Mouse (Mus musculus): ENCODE results near the gene Mlycd. TPM values are rescaled to one million over a fixed set of nuclear protein-coding genes. Genes with fewer than 3 reads are reported as not detected.

Gene Mlycd
- polyA plus RNA-seq, 1 experiment from 2014 or later: 16.1 TPM

GRCm38 (mm10) chr8:119398558-119398957 is 3.9 kb downstream of the Mlycd start:
- peaks cover 2% of the 10 kb centered on the region; the same call in 1 of the 2 replicates for H3K27me3 ChIP-seq (ENCODE audit: control insufficient read depth, insufficient read depth, low read length)
- H3K9ac ChIP-seq (replicated peaks; ENCODE audit: low read depth, low read length): no peak overlapping the region
- peaks cover 10% of the 10 kb centered on the region; the same call in 1 of the 2 replicates for H3K4me1 ChIP-seq (ENCODE audit: control insufficient read depth, insufficient read depth, low read length)
- no peak for ATAC-seq (ENCODE audit: low read depth)
- H3K27ac ChIP-seq (ENCODE audit: low read depth, low read length): no peak overlapping the region
- peaks cover 2% of the 10 kb centered on the region; the same call in 1 of the 2 replicates for H3K36me3 ChIP-seq (ENCODE audit: control insufficient read depth, insufficient read depth, low read length)
- H3K4me2 ChIP-seq (ENCODE audit: low read depth, low read length): no peak overlapping the region
- H3K9me3 ChIP-seq (ENCODE audit: control insufficient read depth, low read length): no peaks in the 10 kb centered on the region
- WGBS: 87% methylated on average over 9 of the region's 9 CpGs
- H3K4me3 ChIP-seq (ENCODE audit: low read depth, low read length): no peak overlapping the region

GRCm38 (mm10) chr8:119399255-119399654 is 4.6 kb downstream of the Mlycd start:
- no peak overlapping the region for H3K9ac ChIP-seq (replicated peaks; ENCODE audit: low read depth, low read length)
- H3K36me3 ChIP-seq (ENCODE audit: control insufficient read depth, insufficient read depth, low read length): peaks cover 3% of the 10 kb centered on the region; the same call in 1 of the 2 replicates
- H3K9me3 ChIP-seq (ENCODE audit: control insufficient read depth, low read length): no peaks in the 10 kb centered on the region
- no peak overlapping the region for H3K4me2 ChIP-seq (ENCODE audit: low read depth, low read length)
- H3K27me3 ChIP-seq (ENCODE audit: control insufficient read depth, insufficient read depth, low read length): peaks cover 2% of the 10 kb centered on the region; the same call in 1 of the 2 replicates
- no peak for ATAC-seq (ENCODE audit: low read depth)
- H3K27ac ChIP-seq (ENCODE audit: low read depth, low read length): no peak overlapping the region
- WGBS: 65% methylated on average over 6 of the region's 6 CpGs
- peaks cover 7% of the 10 kb centered on the region; the same call in 1 of the 2 replicates for H3K4me1 ChIP-seq (ENCODE audit: control insufficient read depth, insufficient read depth, low read length)
- no peak overlapping the region for H3K4me3 ChIP-seq (ENCODE audit: low read depth, low read length)

GRCm38 (mm10) chr8:119400122-119400671 is 5.5 kb downstream of the Mlycd start:
- ATAC-seq (ENCODE audit: low read depth): no peak
- Histone ChIP-seq H3K27ac (ENCODE audit: low read depth, low read length) (no peak overlapping the region), H3K9me3 (ENCODE audit: control insufficient read depth, low read length) (no peaks in the 10 kb centered on the region), H3K27me3 (ENCODE audit: control insufficient read depth, insufficient read depth, low read length) (no peaks in the 10 kb centered on the region; the same call in 1 of the 2 replicates), H3K4me1 (ENCODE audit: control insufficient read depth, insufficient read depth, low read length) (peaks cover 7% of the 10 kb centered on the region; the same call in 1 of the 2 replicates), H3K4me3 (ENCODE audit: low read depth, low read length) (no peak overlapping the region), H3K36me3 (ENCODE audit: control insufficient read depth, insufficient read depth, low read length) (peaks cover 3% of the 10 kb centered on the region; the same call in 1 of the 2 replicates), H3K9ac (replicated peaks; ENCODE audit: low read depth, low read length) (no peak overlapping the region), H3K4me2 (ENCODE audit: low read depth, low read length) (no peak overlapping the region)
- 83% methylated on average over 9 of the region's 9 CpGs for WGBS

- Histone ChIP-seq H3K4me3 (ENCODE audit: low read depth, low read length) (no peak overlapping the region), H3K4me1 (ENCODE audit: control insufficient read depth, insufficient read depth, low read length) (peaks cover 3% of the 10 kb centered on the region; the same call in 1 of the 2 replicates), H3K9ac (replicated peaks; ENCODE audit: low read depth, low read length) (no peak overlapping the region), H3K27me3 (ENCODE audit: control insufficient read depth, insufficient read depth, low read length) (no peaks in the 10 kb centered on the region), H3K27ac (ENCODE audit: low read depth, low read length) (no peak overlapping the region), H3K9me3 (ENCODE audit: control insufficient read depth, low read length) (no peaks in the 10 kb centered on the region), H3K4me2 (ENCODE audit: low read depth, low read length) (no peak overlapping the region), H3K36me3 (ENCODE audit: control insufficient read depth, insufficient read depth, low read length) (peaks cover 3% of the 10 kb centered on the region; the same call in 1 of the 2 replicates)
- WGBS: 78% methylated on average over 3 of the region's 3 CpGs
- ATAC-seq (ENCODE audit: low read depth): no peak
Observed at GRCm38 (mm10) chr8:119400904-119401303, 6.2 kb downstream of the Mlycd start.

- Histone ChIP-seq H3K9ac (replicated peaks; ENCODE audit: low read depth, low read length) (no peak overlapping the region), H3K27me3 (ENCODE audit: control insufficient read depth, insufficient read depth, low read length) (no peaks in the 10 kb centered on the region), H3K27ac (ENCODE audit: low read depth, low read length) (no peak overlapping the region), H3K36me3 (ENCODE audit: control insufficient read depth, insufficient read depth, low read length) (peaks cover 15% of the 10 kb centered on the region), H3K9me3 (ENCODE audit: control insufficient read depth, low read length) (no peaks in the 10 kb centered on the region), H3K4me3 (ENCODE audit: low read depth, low read length) (no peak overlapping the region), H3K4me2 (ENCODE audit: low read depth, low read length) (no peak overlapping the region), H3K4me1 (ENCODE audit: control insufficient read depth, insufficient read depth, low read length) (no peaks in the 10 kb centered on the region)
- no peak for ATAC-seq (ENCODE audit: low read depth)
- WGBS: 82% methylated on average over 10 of the region's 10 CpGs
Observed at GRCm38 (mm10) chr8:119403912-119404311, 9.2 kb downstream of the Mlycd start.

- Histone ChIP-seq H3K4me3 (ENCODE audit: low read depth, low read length) (no peak overlapping the region), H3K4me2 (ENCODE audit: low read depth, low read length) (no peak overlapping the region), H3K9me3 (ENCODE audit: control insufficient read depth, low read length) (no peaks in the 10 kb centered on the region), H3K36me3 (ENCODE audit: control insufficient read depth, insufficient read depth, low read length) (peaks cover 20% of the 10 kb centered on the region), H3K4me1 (ENCODE audit: control insufficient read depth, insufficient read depth, low read length) (no peaks in the 10 kb centered on the region), H3K27ac (ENCODE audit: low read depth, low read length) (no peak overlapping the region), H3K27me3 (ENCODE audit: control insufficient read depth, insufficient read depth, low read length) (no peaks in the 10 kb centered on the region), H3K9ac (replicated peaks; ENCODE audit: low read depth, low read length) (no peak overlapping the region)
- no peak for ATAC-seq (ENCODE audit: low read depth)
- WGBS: 92% methylated on average over 5 of the region's 5 CpGs
Observed at GRCm38 (mm10) chr8:119404648-119405047, 10.0 kb downstream of the Mlycd start.

GRCm38 (mm10) chr8:119408311-119408710 is 13.6 kb downstream of the Mlycd start:
- Histone ChIP-seq H3K4me3 (ENCODE audit: low read depth, low read length) (no peak overlapping the region), H3K27ac (ENCODE audit: low read depth, low read length) (no peak overlapping the region), H3K27me3 (ENCODE audit: control insufficient read depth, insufficient read depth, low read length) (no peaks in the 10 kb centered on the region), H3K9me3 (ENCODE audit: control insufficient read depth, low read length) (no peaks in the 10 kb centered on the region), H3K9ac (replicated peaks; ENCODE audit: low read depth, low read length) (no peak overlapping the region), H3K4me2 (ENCODE audit: low read depth, low read length) (no peak overlapping the region), H3K36me3 (ENCODE audit: control insufficient read depth, insufficient read depth, low read length) (peaks cover 28% of the 10 kb centered on the region), H3K4me1 (ENCODE audit: control insufficient read depth, insufficient read depth, low read length) (0 out of 2 replicates have a peak, but pooled peaks cover 3% of the 10 kb centered on the region)
- ATAC-seq (ENCODE audit: low read depth): no peak
- 80% methylated on average over 8 of the region's 8 CpGs for WGBS

GRCm38 (mm10) chr8:119412037-119412734 is 17.5 kb downstream of the Mlycd start:
- Histone ChIP-seq H3K4me3 (ENCODE audit: low read depth, low read length) (no peak overlapping the region), H3K36me3 (ENCODE audit: control insufficient read depth, insufficient read depth, low read length) (peaks cover 25% of the 10 kb centered on the region)
- WGBS: 61% methylated on average over 10 of the region's 10 CpGs

More at GRCm38 (mm10) chr8:119412037-119412734, 17.5 kb downstream of the Mlycd start:
- Histone ChIP-seq H3K4me2 (ENCODE audit: low read depth, low read length) (no peak overlapping the region), H3K9ac (replicated peaks; ENCODE audit: low read depth, low read length) (no peak overlapping the region), H3K27ac (ENCODE audit: low read depth, low read length) (no peak overlapping the region), H3K27me3 (ENCODE audit: control insufficient read depth, insufficient read depth, low read length) (no peaks in the 10 kb centered on the region), H3K9me3 (ENCODE audit: control insufficient read depth, low read length) (no peaks in the 10 kb centered on the region), H3K4me1 (ENCODE audit: control insufficient read depth, insufficient read depth, low read length) (0 out of 2 replicates have a peak, but pooled peaks cover 3% of the 10 kb centered on the region)
- ATAC-seq (ENCODE audit: low read depth): no peak
